Mouse (Mus musculus) kidney, adult 18-20 months (tissue): ENCODE measurements around the gene Itpa.

Experiments
- DNase-seq: peaks from one replicate; pipeline ENCODE4 v3.0.0; 2021

The Itpa gene

GRCm38 (mm10) chr2:130657541-130657940 lies 9.9 kb upstream of the Itpa start:
- no peak for DNase-seq

GRCm38 (mm10) chr2:130658530-130658929 lies 8.9 kb upstream of the Itpa start:
- DNase-seq = no peak

GRCm38 (mm10) chr2:130663342-130663741 lies 4.1 kb upstream of the Itpa start:
- DNase-seq = no peak

GRCm38 (mm10) chr2:130664102-130664701 lies 3.2 kb upstream of the Itpa start, which contains the start of gene Ddrgk1:
Gene Ddrgk1, minus strand, starts transcription at chr2:130664659.
- peak; percentile 96 for DNase-seq

GRCm38 (mm10) chr2:130677211-130677610 lies 9.8 kb downstream of the Itpa start:
- DNase-seq = no peak

GRCm38 (mm10) chr2:130679154-130679553 lies 11.7 kb downstream of the Itpa start:
- no peak for DNase-seq

- DNase-seq = no peak
These were observed 12.5 kb downstream of the Itpa start for GRCm38 (mm10) chr2:130679899-130680298.

- DNase-seq = no peak
These were observed 14.1 kb downstream of the Itpa start for GRCm38 (mm10) chr2:130681531-130681930.

- no peak for DNase-seq
These were observed 18.0 kb downstream of the Itpa start for GRCm38 (mm10) chr2:130685426-130685825.

GRCm38 (mm10) chr2:130689011-130689410 lies 21.6 kb downstream of the Itpa start:
- DNase-seq = no peak

- DNase-seq = no peak
These were observed 26.2 kb downstream of the Itpa start for GRCm38 (mm10) chr2:130693563-130693962.

- no peak for DNase-seq
These were observed 29.3 kb downstream of the Itpa start for GRCm38 (mm10) chr2:130696700-130697152.

- peak; percentile 66 for DNase-seq
These were observed 29.9 kb downstream of the Itpa start, which contains the start of gene Slc4a11 for GRCm38 (mm10) chr2:130697153-130697810. Gene Slc4a11, minus strand, starts transcription at chr2:130697519.

- DNase-seq = no peak
These were observed 30.4 kb downstream of the Itpa start for GRCm38 (mm10) chr2:130697821-130698266.

GRCm38 (mm10) chr2:130704040-130705001 lies 36.9 kb downstream of the Itpa start:
- DNase-seq = no peak

- DNase-seq = no peak
These were observed 37.8 kb downstream of the Itpa start for GRCm38 (mm10) chr2:130705178-130705577.

GRCm38 (mm10) chr2:130706602-130707001 lies 39.2 kb downstream of the Itpa start:
- DNase-seq = no peak

- DNase-seq = no peak
These were observed 39.6 kb downstream of the Itpa start for GRCm38 (mm10) chr2:130707057-130707456.

- peak; percentile 23 for DNase-seq
These were observed 50.5 kb downstream of the Itpa start for GRCm38 (mm10) chr2:130717951-130718350.

- DNase-seq = peak; percentile 21
These were observed 57.0 kb downstream of the Itpa start for GRCm38 (mm10) chr2:130724369-130724768.

- no peak for DNase-seq
These were observed 60.3 kb downstream of the Itpa start for GRCm38 (mm10) chr2:130727752-130728151.

GRCm38 (mm10) chr2:130728906-130729585 lies 61.6 kb downstream of the Itpa start:
- DNase-seq = no peak

- DNase-seq = no peak
These were observed 63.3 kb downstream of the Itpa start for GRCm38 (mm10) chr2:130730746-130731145.
